Mouse (Mus musculus) adrenal gland, adult 2 months (tissue): ENCODE measurements around the gene Cdc37. TPM values are rescaled to one million over a fixed set of nuclear protein-coding genes. Genes with fewer than 3 reads are reported as not detected.
A peak's percentile ranks its signal among the peaks of the same experiment; 100 is the strongest.

Experiments
- DNase-seq: peaks from one replicate; pipeline ENCODE4 v3.0.0; 2021
- polyA plus RNA-seq: library from polyadenylated mRNA; depleted of rRNA; stranded (reverse); fragments of >200 nt; gene quantifications from 2 replicates; pipeline ENCODE4 v1.2.3, GENCODE M21; 2012; rRNA removed
- total RNA-seq, 2 experiments: library from RNA; stranded (reverse); gene quantifications; 2 replicates each; pipeline ENCODE4 v1.2.3; 2021

Gene Cdc37
- total and polyA plus RNA-seq, 3 experiments, result 59.0 to 202 (median 179) TPM

DNA sequence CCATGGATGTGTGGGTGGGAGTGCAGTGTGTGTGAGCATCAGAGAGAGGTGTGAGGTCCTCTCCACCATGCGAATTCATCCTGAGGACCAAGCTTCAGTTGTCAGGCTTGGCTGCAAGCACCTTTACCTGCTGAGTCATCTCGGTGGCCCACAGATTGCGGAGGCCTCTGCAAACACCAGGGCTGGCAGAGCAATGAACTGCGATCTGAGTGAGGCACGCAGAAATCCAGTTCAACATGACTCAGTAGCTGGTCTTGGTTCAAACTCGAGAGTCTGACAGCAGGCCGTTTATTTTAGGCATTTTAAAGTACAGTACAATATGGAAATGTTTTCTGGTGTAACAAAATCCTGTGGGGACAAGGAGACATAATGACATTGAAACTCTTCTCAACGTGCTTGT, 52.0 kb downstream of the Cdc37 start:
- peak; percentile 63 for DNase-seq

DNA sequence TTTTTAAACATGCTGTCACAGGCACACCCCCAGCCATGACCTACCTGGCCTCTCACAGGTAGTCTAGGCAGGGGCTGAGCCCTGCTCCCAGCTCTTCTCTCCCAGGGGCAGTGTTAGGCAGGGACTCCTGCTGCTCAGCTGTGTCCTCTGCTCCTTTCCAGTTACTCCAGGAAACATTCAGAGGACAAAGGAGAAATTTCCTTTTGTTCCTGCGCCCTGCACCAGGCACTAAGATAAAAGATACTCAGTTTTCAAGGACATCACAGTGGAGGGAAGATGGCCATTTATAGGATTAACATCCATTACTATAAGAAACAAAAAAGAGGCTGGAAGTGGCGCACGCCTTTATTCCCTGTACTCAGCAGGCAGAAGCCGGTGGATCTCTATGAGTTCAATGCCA, 53.8 kb downstream of the Cdc37 start:
- DNase-seq, result no peak

DNA sequence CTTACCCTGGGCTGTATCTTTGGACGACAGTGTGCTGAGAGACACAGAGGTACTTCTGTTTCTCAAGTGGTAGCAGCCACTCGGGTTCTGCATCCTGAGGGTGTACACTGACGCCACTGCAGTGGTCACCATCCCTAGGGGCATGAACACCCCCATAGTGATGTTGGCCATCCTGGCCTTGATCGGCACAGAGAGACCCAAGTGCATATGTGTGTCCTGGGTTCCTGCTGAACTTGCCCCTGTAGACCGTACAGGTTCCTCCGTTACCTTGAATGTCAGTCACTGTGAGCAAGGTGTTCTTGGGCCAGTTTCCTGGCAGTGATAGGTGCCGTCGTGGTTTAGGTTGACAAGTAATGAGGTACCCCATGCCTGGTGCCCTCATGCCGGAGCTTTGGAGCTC, 56.4 kb downstream of the Cdc37 start:
- no peak for DNase-seq

GRCm38 (mm10) chr9:21091707-21092320, 58.0 kb downstream of the Cdc37 start, which contains the start of the genes Gm38431 and Raver1:
Gm38431 (minus strand) TSS chr9:21091997.
Raver1 (minus strand) TSS chr9:21092008.
- peak; percentile 98 for DNase-seq

DNA sequence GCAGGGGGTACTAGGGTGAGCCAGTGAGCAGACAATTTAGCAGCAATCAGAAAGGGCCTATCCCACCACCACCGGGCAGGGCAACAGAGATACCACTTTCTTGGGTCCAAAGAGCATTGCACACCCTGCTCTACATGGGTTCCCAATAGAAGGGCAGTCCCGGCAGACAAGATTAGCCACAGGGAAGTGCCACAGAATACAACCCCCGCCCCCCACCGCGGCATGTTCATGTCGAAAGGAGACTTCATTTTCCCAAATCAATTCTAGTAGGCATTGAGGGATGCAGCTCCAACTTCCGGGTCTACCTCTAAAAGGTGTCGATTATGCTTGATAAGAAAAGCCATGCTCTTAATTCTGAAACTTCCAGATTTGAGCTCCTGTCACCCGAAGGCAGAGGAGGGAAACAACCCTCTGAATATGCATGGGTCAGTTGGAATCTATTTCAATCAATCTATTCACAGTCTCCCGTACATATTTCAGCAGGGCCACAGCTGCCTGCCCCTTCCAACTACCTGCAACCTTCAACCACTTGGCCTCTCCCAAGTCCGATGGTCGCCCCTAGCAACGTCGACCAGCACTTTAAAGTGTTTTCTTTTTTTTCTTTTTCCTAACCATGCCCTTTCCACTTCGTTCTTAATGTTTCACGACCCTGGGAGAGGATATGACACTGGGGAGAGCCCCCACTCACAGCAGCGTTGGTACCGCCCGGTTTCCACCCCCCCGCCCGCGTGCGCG, 58.6 kb downstream of the Cdc37 start:
- no peak for DNase-seq

DNA sequence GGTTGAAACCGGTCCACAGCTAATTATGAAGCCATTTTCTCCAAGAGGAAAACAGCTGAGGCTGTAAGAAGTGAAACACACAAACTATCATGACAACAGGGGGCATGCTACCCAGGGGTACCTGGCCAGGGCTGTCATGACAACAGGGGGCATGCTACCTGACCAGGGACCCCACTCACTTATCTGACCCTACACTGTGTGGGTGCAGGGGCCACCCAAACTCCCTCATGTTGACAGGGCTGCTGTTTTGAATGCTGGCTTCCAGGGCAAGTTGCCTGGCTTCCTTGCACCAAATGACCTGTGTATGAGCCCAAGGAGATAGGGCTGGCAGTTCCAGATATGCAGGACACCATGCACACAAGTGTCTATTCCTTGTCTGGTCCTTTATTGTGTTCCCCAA, 59.2 kb downstream of the Cdc37 start:
- no peak for DNase-seq

GRCm38 (mm10) chr9:21083324-21083723, 66.5 kb downstream of the Cdc37 start:
- no peak for DNase-seq

Other genes starting within 250 kb of the Cdc37 start
- gene Dnmt1, start 190.1 kb downstream of the Cdc37 start, total RNA-seq, result 10 to 100 TPM; 43.0 to 44.0 TPM
- gene Dnmt1, start 190.1 kb downstream of the Cdc37 start, polyA plus RNA-seq, result 29.6 and 29.8 TPM in 2 replicates
- gene S1pr2, start 173.2 kb downstream of the Cdc37 start, total RNA-seq, result 10 to 100 TPM; 20.4 to 26.6 TPM
- 14.8 and 15.7 TPM in 2 replicates for gene S1pr2, start 173.2 kb downstream of the Cdc37 start, polyA plus RNA-seq
- 100 to 1,000 TPM; 120 to 130 TPM for gene Mrpl4, start 147.2 kb downstream of the Cdc37 start, total RNA-seq
- 245 and 270 TPM in 2 replicates for gene Mrpl4, start 147.2 kb downstream of the Cdc37 start, polyA plus RNA-seq
- gene Icam1, start 134.0 kb downstream of the Cdc37 start, total RNA-seq, result 10 to 100 TPM; 10.8 to 19.1 TPM
- gene Icam1, start 134.0 kb downstream of the Cdc37 start, polyA plus RNA-seq, result 7.5 and 8.3 TPM in 2 replicates
- gene Icam4, start 120.6 kb downstream of the Cdc37 start, total RNA-seq, result 1 to 10 TPM; 1.1 to 5.1 TPM
- gene Icam4, start 120.6 kb downstream of the Cdc37 start, polyA plus RNA-seq, result 1.9 and 2.7 TPM in 2 replicates
- under 1 TPM; 0.17 to 0.31 TPM for gene Icam5, start 117.9 kb downstream of the Cdc37 start, total RNA-seq
- gene Icam5, start 117.9 kb downstream of the Cdc37 start, polyA plus RNA-seq, result 0.41 and 0.48 TPM in 2 replicates
- not detected for gene Zglp1, start 82.9 kb downstream of the Cdc37 start, total RNA-seq
- not detected in 2 replicates for gene Zglp1, start 82.9 kb downstream of the Cdc37 start, polyA plus RNA-seq
- gene Gm49373, start 76.9 kb downstream of the Cdc37 start, total RNA-seq, result under 1 TPM; 0.24 to 0.43 TPM
- gene Gm49373, start 76.9 kb downstream of the Cdc37 start, polyA plus RNA-seq, result 0.18 and 0.19 TPM in 2 replicates
- gene Fdx1l, start 76.4 kb downstream of the Cdc37 start, total RNA-seq, result 10 to 100 TPM; 40.7 to 48.6 TPM
- 59.6 and 86.5 TPM in 2 replicates for gene Fdx1l, start 76.4 kb downstream of the Cdc37 start, polyA plus RNA-seq
- 1 to 10 TPM in 1 of 2 experiments, under 1 TPM in 1; 0.90 to 2.5 TPM for gene Gm38431, start 58.0 kb downstream of the Cdc37 start, total RNA-seq
- 68.5 and 74.0 TPM in 2 replicates for gene Gm38431, start 58.0 kb downstream of the Cdc37 start, polyA plus RNA-seq
- gene Raver1, start 58.0 kb downstream of the Cdc37 start, total RNA-seq, result 10 to 100 TPM; 50.8 to 53.4 TPM
- gene Raver1, start 58.0 kb downstream of the Cdc37 start, polyA plus RNA-seq, result 52.8 and 76.4 TPM in 2 replicates
- 10 to 100 TPM; 12.7 to 14.6 TPM for gene Tyk2, start 18.7 kb downstream of the Cdc37 start, total RNA-seq
- 23.5 and 25.8 TPM in 2 replicates for gene Tyk2, start 18.7 kb downstream of the Cdc37 start, polyA plus RNA-seq
- 10 to 100 TPM in 1 of 2 experiments, 1 to 10 TPM in 1; 8.8 to 17.7 TPM for gene Pde4a, start 15.7 kb upstream of the Cdc37 start, total RNA-seq
- gene Pde4a, start 15.7 kb upstream of the Cdc37 start, polyA plus RNA-seq, result 13.2 and 15.6 TPM in 2 replicates
- gene Keap1, start 89.4 kb upstream of the Cdc37 start, total RNA-seq, result 10 to 100 TPM; 36.6 to 56.5 TPM
- 132 and 142 TPM in 2 replicates for gene Keap1, start 89.4 kb upstream of the Cdc37 start, polyA plus RNA-seq
- gene S1pr5, start 98.5 kb upstream of the Cdc37 start, total RNA-seq, result 1 to 10 TPM in 1 of 2 experiments, under 1 TPM in 1; 0.66 to 1.9 TPM
- gene S1pr5, start 98.5 kb upstream of the Cdc37 start, polyA plus RNA-seq, result 1.2 and 1.4 TPM in 2 replicates
- 10 to 100 TPM; 25.9 to 47.0 TPM for gene Atg4d, start 115.3 kb upstream of the Cdc37 start, total RNA-seq
- gene Atg4d, start 115.3 kb upstream of the Cdc37 start, polyA plus RNA-seq, result 36.2 and 42.9 TPM in 2 replicates
- gene Kri1, start 138.0 kb upstream of the Cdc37 start, total RNA-seq, result 10 to 100 TPM; 27.3 to 38.5 TPM
- 11.7 and 14.4 TPM in 2 replicates for gene Kri1, start 138.0 kb upstream of the Cdc37 start, polyA plus RNA-seq
- 10 to 100 TPM in 1 of 2 experiments, 1 to 10 TPM in 1; 6.0 to 20.3 TPM for gene Cdkn2d, start 141.4 kb upstream of the Cdc37 start, total RNA-seq
- gene Cdkn2d, start 141.4 kb upstream of the Cdc37 start, polyA plus RNA-seq, result 36.0 and 42.9 TPM in 2 replicates
- gene Ap1m2, start 162.4 kb upstream of the Cdc37 start, total RNA-seq, result not detected
- not detected in 2 replicates for gene Ap1m2, start 162.4 kb upstream of the Cdc37 start, polyA plus RNA-seq
- 10 to 100 TPM; 30.9 to 56.0 TPM for gene Slc44a2, start 170.7 kb upstream of the Cdc37 start, total RNA-seq
- gene Slc44a2, start 170.7 kb upstream of the Cdc37 start, polyA plus RNA-seq, result 27.1 and 27.2 TPM in 2 replicates
- 10 to 100 TPM; 51.0 to 60.1 TPM for gene Ilf3, start 217.9 kb upstream of the Cdc37 start, total RNA-seq
- gene Ilf3, start 217.9 kb upstream of the Cdc37 start, polyA plus RNA-seq, result 38.9 and 39.1 TPM in 2 replicates